Mouse (Mus musculus) G1E (cell line): ENCODE data around the gene D630045J12Rik. TPM values are rescaled to one million over a fixed set of nuclear protein-coding genes. Genes with fewer than 3 reads are reported as not detected.

ENCODE experiments used
- ATAC-seq: 2 replicates; pipeline ENCODE4 v1.8.0; 2016; ENCODE audit warnings: mild to moderate bottlenecking; ENCODE audit not compliant: insufficient number of reproducible peaks, poor library complexity, low FRiP score, severe bottlenecking; ENCODE audit errors: extremely low read depth
- DNase-seq: peaks from one replicate; pipeline ENCODE4 v3.0.0; 2012; ENCODE audit warnings: low spot score
- H3K27me3 ChIP-seq: 2 replicates; pipeline ENCODE4 v1.6.1; 2012; ENCODE audit warnings: mild to moderate bottlenecking, low read length, inconsistent platforms; ENCODE audit not compliant: insufficient read depth
- H3K36me3 ChIP-seq: replicated peaks from 2 replicates; pipeline ENCODE3; 2012; ENCODE audit warnings: mild to moderate bottlenecking, inconsistent platforms
- H3K4me1 ChIP-seq: 2 replicates; pipeline ENCODE4 v1.6.1; 2012; ENCODE audit warnings: low read depth, low read length, inconsistent platforms, mixed read lengths; ENCODE audit not compliant: insufficient read depth
- H3K4me3 ChIP-seq: 2 replicates; pipeline ENCODE4 v1.5.1; 2012; ENCODE audit warnings: low read depth, mild to moderate bottlenecking, inconsistent platforms, low read length, moderate library complexity, mixed read lengths
- H3K9me3 ChIP-seq: replicated peaks from 2 replicates; pipeline ENCODE4 v1.6.1; 2012; ENCODE audit warnings: inconsistent platforms
- CTCF ChIP-seq: IDR thresholded peaks from 2 replicates; pipeline ENCODE4 v1.5.1; 2012; ENCODE audit warnings: low read depth, low read length, inconsistent platforms, mixed read lengths
- GATA1 ChIP-seq: IDR thresholded peaks from 2 replicates; pipeline ENCODE4 v1.6.1; 2012; ENCODE audit warnings: borderline replicate concordance, low read length, inconsistent platforms, mixed read lengths
- GATA2 ChIP-seq: IDR thresholded peaks from 2 replicates; pipeline ENCODE4 v1.6.1; 2012; ENCODE audit warnings: low read depth, low read length, inconsistent platforms, borderline replicate concordance
- POLR2AphosphoS5 ChIP-seq: IDR thresholded peaks from 2 replicates; pipeline ENCODE4 v1.6.1; 2012; ENCODE audit warnings: low read depth, low read length, inconsistent platforms; ENCODE audit not compliant: insufficient replicate concordance
- TAL1 ChIP-seq: conservative IDR thresholded peaks from 2 replicates; pipeline ENCODE4 v1.6.1; 2012; ENCODE audit warnings: low read depth, low read length, inconsistent platforms, mixed read lengths
- polyA plus RNA-seq: library from polyadenylated mRNA; stranded (reverse); fragments of >175 nt; gene quantifications from 2 replicates; pipeline ENCODE4 v1.2.3, GENCODE M21; 2012
- total RNA-seq, 2 experiments: library from RNA; stranded (forward) in 1 of 2; stranded (reverse) in 1 of 2; fragments of 200-1000 nt in 1 of 2; fragments of >200 nt in 1 of 2; fragmentation: Nextera tagmentation in 1 of 2; gene quantifications; 2 replicates each; pipeline ENCODE4 v1.2.3; 2014 to 2017

The D630045J12Rik gene
- total and polyA plus RNA-seq, 3 experiments: 0.01 to 0.38 TPM; not detected in 1

GRCm38 (mm10) chr6:38125462-38125861 is 128.3 kb downstream of the D630045J12Rik start:
- Histone ChIP-seq H3K36me3 (no peaks in the 10 kb centered on the region), H3K4me1 (no peaks in the 10 kb centered on the region), H3K9me3 (no peaks in the 10 kb centered on the region), H3K27me3 (peaks cover 11% of the 10 kb centered on the region), H3K4me3 (no peak overlapping the region)
- TF ChIP-seq GATA2 (no peak), CTCF (no peak), POLR2AphosphoS5 (no peak), TAL1 (no peak), GATA1 (no peak)
- no peak for DNase-seq
- no peak for ATAC-seq

GRCm38 (mm10) chr6:38124882-38125281 is 128.9 kb downstream of the D630045J12Rik start:
- TF ChIP-seq POLR2AphosphoS5 (no peak), TAL1 (no peak), GATA2 (no peak), CTCF (no peak), GATA1 (no peak)
- H3K4me1 ChIP-seq: no peaks in the 10 kb centered on the region
- peaks cover 11% of the 10 kb centered on the region for H3K27me3 ChIP-seq
- H3K4me3 ChIP-seq: no peak overlapping the region
- no peak for ATAC-seq
- DNase-seq: no peak
- no peaks in the 10 kb centered on the region for H3K9me3 ChIP-seq
- no peaks in the 10 kb centered on the region for H3K36me3 ChIP-seq

GRCm38 (mm10) chr6:38124207-38124835 is 129.5 kb downstream of the D630045J12Rik start, which contains the start of gene Atp6v0a4:
TSS of gene Atp6v0a4 (minus strand) at chr6:38124586.
- no peaks in the 10 kb centered on the region for H3K4me1 ChIP-seq
- H3K36me3 ChIP-seq: no peaks in the 10 kb centered on the region
- no peaks in the 10 kb centered on the region for H3K9me3 ChIP-seq
- no peak for ATAC-seq
- DNase-seq: no peak
- peaks cover 11% of the 10 kb centered on the region for H3K27me3 ChIP-seq
- no peak within 1 kb of the TSS for H3K4me3 ChIP-seq
- TF ChIP-seq CTCF: no peak
- no peak for TF ChIP-seq GATA2
- TF ChIP-seq POLR2AphosphoS5: no peak

GRCm38 (mm10) chr6:38123471-38124206 is 130.2 kb downstream of the D630045J12Rik start:
- H3K4me1 ChIP-seq: no peaks in the 10 kb centered on the region
- no peaks in the 10 kb centered on the region for H3K36me3 ChIP-seq
- TF ChIP-seq GATA2 (no peak), GATA1 (no peak), CTCF (no peak), POLR2AphosphoS5 (no peak), TAL1 (no peak)
- H3K4me3 ChIP-seq: no peak overlapping the region
- no peaks in the 10 kb centered on the region for H3K9me3 ChIP-seq
- H3K27me3 ChIP-seq: peaks cover 9% of the 10 kb centered on the region
- DNase-seq (no peak), ATAC-seq (no peak)

GRCm38 (mm10) chr6:38122791-38123190 is 131.0 kb downstream of the D630045J12Rik start:
- TF ChIP-seq GATA1 (no peak), GATA2 (no peak), POLR2AphosphoS5 (no peak), CTCF (no peak), TAL1 (no peak)
- Histone ChIP-seq H3K9me3 (no peaks in the 10 kb centered on the region), H3K4me3 (no peak overlapping the region), H3K36me3 (no peaks in the 10 kb centered on the region), H3K4me1 (no peaks in the 10 kb centered on the region), H3K27me3 (peaks cover 8% of the 10 kb centered on the region)
- DNase-seq (no peak), ATAC-seq (no peak)

GRCm38 (mm10) chr6:38121843-38122242 is 132.0 kb downstream of the D630045J12Rik start:
- DNase-seq (no peak), ATAC-seq (no peak)
- Histone ChIP-seq H3K27me3 (peaks cover 8% of the 10 kb centered on the region), H3K36me3 (no peaks in the 10 kb centered on the region), H3K9me3 (no peaks in the 10 kb centered on the region), H3K4me3 (no peak overlapping the region), H3K4me1 (no peaks in the 10 kb centered on the region)
- no peak for TF ChIP-seq GATA2
- no peak for TF ChIP-seq POLR2AphosphoS5
